Mouse (Mus musculus) lung, adult 2 months (tissue): ENCODE data around the gene Gm10639. TPM values are rescaled to one million over a fixed set of nuclear protein-coding genes. Genes with fewer than 3 reads are reported as not detected.
A peak's percentile ranks its signal among the peaks of the same experiment; 100 is the strongest.
"Not testable (repeated sequence)": the region's sequence is repeated elsewhere in the genome, so short reads cannot be mapped to it uniquely, and the experiment has no call there.

ENCODE experiments used
- DNase-seq: peaks from one replicate; pipeline ENCODE4 v3.0.0; 2022
- H3K4me1 ChIP-seq: fragments of 200-500 bp; 2 replicates; pipeline ENCODE4 v1.6.1; 2011; ENCODE audit warnings: low read length; ENCODE audit not compliant: control insufficient read depth, insufficient read depth
- H3K4me3 ChIP-seq: fragments of 200-500 bp; replicated peaks from 2 replicates; pipeline ENCODE3; 2011; ENCODE audit warnings: low read depth, mild to moderate bottlenecking, control low read depth, low read length; ENCODE audit errors: extremely low read depth
- CTCF ChIP-seq: fragments of 200-500 bp; IDR thresholded peaks from 2 replicates; pipeline ENCODE4 v1.5.1; 2011; ENCODE audit warnings: mild to moderate bottlenecking, low read length, control low read depth; ENCODE audit not compliant: insufficient read depth
- WGBS: fragments of 180-500 bp; shearing (Covaris S2); methylation state at CpG from one replicate; pipeline ENCODE4 v1.1.7; 2018; 5-methylcytosine and 5-hydroxymethylcytosine counted together
- polyA plus RNA-seq: library from polyadenylated mRNA; depleted of rRNA; stranded (reverse); fragments of >200 nt; gene quantifications from 2 replicates; pipeline ENCODE4 v1.2.3, GENCODE M21; 2012; rRNA removed

Gm10639 gene
- not detected in 2 replicates for polyA plus RNA-seq

- 62% methylated on average over 3 of the region's 3 CpGs for WGBS
- not testable (repeated sequence) for H3K4me3 ChIP-seq, H3K4me1 ChIP-seq, DNase-seq
Observed at GRCm38 (mm10) chr9:78289723-78290122, at the start of gene Gm10639. Gene Gm10639, plus strand, starts transcription at chr9:78289923.

- 44% methylated on average over 4 of the region's 4 CpGs for WGBS
- not testable (repeated sequence) for DNase-seq, H3K4me3 ChIP-seq, H3K4me1 ChIP-seq
Observed at GRCm38 (mm10) chr9:78255683-78256470, 33.8 kb upstream of the Gm10639 start.

GRCm38 (mm10) chr9:78256914-78257313 is 32.8 kb upstream of the Gm10639 start, which contains the start of gene Gm3776:
Gene Gm3776, plus strand, starts transcription at chr9:78257129.
- DNase-seq, H3K4me1 ChIP-seq, H3K4me3 ChIP-seq: not testable (repeated sequence)
- 78% methylated on average over 2 of the region's 3 CpGs for WGBS

- 4% methylated on average over 1 of the region's 6 CpGs for WGBS
- H3K4me3 ChIP-seq, H3K4me1 ChIP-seq: not testable (repeated sequence)
- peak; percentile 39 for DNase-seq
- TF ChIP-seq CTCF = 0 out of 2 replicates have a peak, but pooled peaks have one; percentile 12
Observed at GRCm38 (mm10) chr9:78259688-78260087, 30.0 kb upstream of the Gm10639 start.

- not testable (repeated sequence) for H3K4me3 ChIP-seq, DNase-seq, H3K4me1 ChIP-seq
- WGBS = 59% methylated on average over 3 of the region's 3 CpGs
Observed at GRCm38 (mm10) chr9:78270945-78271344, 18.8 kb upstream of the Gm10639 start.

GRCm38 (mm10) chr9:78282002-78282711 is 7.6 kb upstream of the Gm10639 start:
- not testable (repeated sequence) for H3K4me1 ChIP-seq, DNase-seq, H3K4me3 ChIP-seq
- WGBS = 55% methylated on average over 4 of the region's 4 CpGs

- DNase-seq, H3K4me3 ChIP-seq, H3K4me1 ChIP-seq: not testable (repeated sequence)
- WGBS = 32% methylated on average over 1 of the region's 1 CpGs
Observed at GRCm38 (mm10) chr9:78289063-78289462, 660 bp upstream of the Gm10639 start.

- DNase-seq, H3K4me1 ChIP-seq, H3K4me3 ChIP-seq: not testable (repeated sequence)
- 59% methylated on average over 8 of the region's 8 CpGs for WGBS
Observed at GRCm38 (mm10) chr9:78292462-78292861, 2.7 kb downstream of the Gm10639 start.

GRCm38 (mm10) chr9:78293683-78294082 is 4.0 kb downstream of the Gm10639 start:
- not testable (repeated sequence) for H3K4me3 ChIP-seq, H3K4me1 ChIP-seq, DNase-seq
- 69% methylated on average over 1 of the region's 1 CpGs for WGBS

GRCm38 (mm10) chr9:78294781-78295180 is 5.1 kb downstream of the Gm10639 start:
- 68% methylated on average over 7 of the region's 7 CpGs for WGBS
- H3K4me1 ChIP-seq, DNase-seq, H3K4me3 ChIP-seq: not testable (repeated sequence)

- H3K4me1 ChIP-seq, H3K4me3 ChIP-seq: not testable (repeated sequence)
- peak; percentile 34 for DNase-seq
- peak; percentile 72 for TF ChIP-seq CTCF
- WGBS = 6% methylated on average over 6 of the region's 6 CpGs
Observed at GRCm38 (mm10) chr9:78296089-78296488, 6.4 kb downstream of the Gm10639 start.
